Mouse (Mus musculus) CD8-positive naive resting alpha-beta T cell, adult 2 months (primary cell): ENCODE results near the gene Palb2.

Experiments
- DNase-seq, 2 experiments: peaks; one replicate each; pipeline ENCODE4 v3.0.0; 2022; ENCODE audit warnings: low read depth in 2 of 2, low spot score in 2 of 2

Palb2 gene

DNA sequence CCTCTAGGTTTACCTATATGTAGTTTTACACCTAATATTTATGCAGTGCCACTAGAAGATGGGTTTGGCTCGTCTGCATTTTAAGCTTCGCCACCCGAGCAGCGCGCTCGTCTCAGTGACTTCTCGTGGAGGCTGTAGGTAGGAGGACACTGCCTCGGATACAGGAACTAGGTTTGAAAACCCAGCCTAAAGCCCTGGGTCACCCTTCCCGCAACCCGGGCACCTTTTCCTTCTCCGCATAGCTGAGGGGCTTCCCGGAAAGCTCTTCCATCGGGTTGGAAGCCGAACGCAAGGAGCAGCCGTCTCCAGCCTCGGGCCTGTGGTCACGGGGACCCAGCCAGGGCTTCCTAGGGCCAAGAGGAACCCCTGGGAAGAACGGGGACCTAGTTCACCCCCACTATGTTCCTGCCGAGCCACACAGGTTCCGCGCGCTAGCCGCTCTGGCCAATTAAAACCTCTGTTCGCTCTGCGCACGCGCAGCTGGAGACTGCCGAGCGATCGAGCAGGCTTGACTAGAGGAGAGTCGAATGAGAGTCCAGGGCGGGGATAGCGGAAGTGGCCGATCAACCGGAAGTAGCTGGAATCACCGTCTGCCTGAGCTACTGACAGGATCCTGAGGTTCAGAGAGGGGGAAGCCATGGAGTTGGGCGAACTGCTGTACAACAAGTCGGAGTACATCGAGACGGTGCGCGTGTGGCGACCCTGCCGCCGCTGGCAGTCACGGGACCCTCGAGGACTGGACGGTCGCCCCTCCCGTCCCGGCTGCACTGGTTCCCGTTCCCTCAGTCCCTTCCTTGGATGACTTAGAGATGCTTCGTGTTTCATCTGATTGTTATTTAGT lies at the start of gene Palb2, which contains the start of gene Dctn5:
Gene Palb2, minus strand, starts transcription at position 489 of the 841 bp plus-strand sequence.
Gene Dctn5, plus strand, starts transcription at position 545 of the 841 bp plus-strand sequence.
- DNase-seq, result peak; percentile 96 to 99

GRCm38 (mm10) chr7:122180720-122181119 lies 47.9 kb upstream of the Palb2 start:
- DNase-seq, result no peak

DNA sequence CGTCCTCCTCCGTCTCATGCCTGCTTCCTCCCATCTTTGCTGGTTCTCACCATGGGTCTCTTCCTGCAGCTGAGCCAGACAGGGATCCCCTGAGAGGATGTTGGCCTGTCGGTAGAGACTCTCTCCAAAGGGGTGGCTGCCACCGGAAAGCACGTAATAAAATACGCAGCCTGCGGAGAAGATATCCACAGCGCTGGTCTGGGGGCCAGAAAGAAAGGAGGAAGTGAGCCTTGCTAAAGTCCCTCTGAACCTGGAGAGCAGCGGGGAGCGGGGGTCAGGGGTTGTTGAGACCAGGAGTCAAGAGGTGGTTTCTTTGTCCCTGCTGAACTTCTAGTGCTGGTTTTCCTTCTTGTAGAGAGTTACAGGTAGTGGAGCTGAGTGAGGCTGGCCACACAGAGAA lies 38.8 kb upstream of the Palb2 start:
- no peak for DNase-seq

- DNase-seq, result no peak
Observed at GRCm38 (mm10) chr7:122170705-122171104, 37.9 kb upstream of the Palb2 start.

DNA sequence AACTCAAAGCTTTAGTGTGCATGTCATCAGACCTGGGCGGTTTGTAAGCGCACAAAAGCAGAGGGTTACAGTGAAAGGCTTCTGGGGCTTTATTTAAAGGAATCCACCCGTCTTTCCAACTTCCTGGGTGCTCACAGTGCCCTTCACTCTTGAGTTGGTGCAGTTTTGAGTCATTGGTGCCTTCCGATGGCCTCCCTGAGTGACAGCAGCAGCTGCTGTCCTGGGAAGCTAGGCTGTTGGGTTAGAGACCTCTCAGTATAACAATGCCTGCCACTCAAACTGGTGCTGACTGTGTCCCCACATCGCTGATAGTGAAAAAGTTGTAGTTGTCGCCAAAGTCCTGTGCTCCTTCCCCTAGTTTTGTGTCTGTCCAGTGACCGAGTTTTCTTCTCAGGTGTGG lies 34.4 kb upstream of the Palb2 start:
- DNase-seq, result no peak

DNA sequence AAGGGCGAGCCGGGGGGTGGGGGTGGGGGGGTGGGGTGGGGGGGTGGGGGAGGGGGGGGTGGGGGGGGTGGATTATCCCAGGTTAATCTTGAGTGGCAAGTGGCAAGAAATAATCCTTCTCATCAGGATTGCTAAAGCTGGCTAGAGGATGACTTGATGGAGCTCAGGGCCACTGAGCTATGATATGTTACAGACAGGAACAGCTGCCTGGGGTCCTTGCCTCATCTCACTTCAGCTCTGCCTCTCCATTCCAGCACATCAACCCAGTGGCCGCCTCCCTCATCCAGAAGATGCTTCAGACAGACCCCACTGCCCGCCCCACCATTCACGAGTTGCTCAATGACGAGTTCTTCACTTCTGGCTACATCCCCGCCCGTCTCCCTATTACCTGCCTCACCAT lies 31.0 kb upstream of the Palb2 start:
- DNase-seq, result no peak

GRCm38 (mm10) chr7:122160037-122160436 lies 27.3 kb upstream of the Palb2 start:
- DNase-seq, result no peak

DNA sequence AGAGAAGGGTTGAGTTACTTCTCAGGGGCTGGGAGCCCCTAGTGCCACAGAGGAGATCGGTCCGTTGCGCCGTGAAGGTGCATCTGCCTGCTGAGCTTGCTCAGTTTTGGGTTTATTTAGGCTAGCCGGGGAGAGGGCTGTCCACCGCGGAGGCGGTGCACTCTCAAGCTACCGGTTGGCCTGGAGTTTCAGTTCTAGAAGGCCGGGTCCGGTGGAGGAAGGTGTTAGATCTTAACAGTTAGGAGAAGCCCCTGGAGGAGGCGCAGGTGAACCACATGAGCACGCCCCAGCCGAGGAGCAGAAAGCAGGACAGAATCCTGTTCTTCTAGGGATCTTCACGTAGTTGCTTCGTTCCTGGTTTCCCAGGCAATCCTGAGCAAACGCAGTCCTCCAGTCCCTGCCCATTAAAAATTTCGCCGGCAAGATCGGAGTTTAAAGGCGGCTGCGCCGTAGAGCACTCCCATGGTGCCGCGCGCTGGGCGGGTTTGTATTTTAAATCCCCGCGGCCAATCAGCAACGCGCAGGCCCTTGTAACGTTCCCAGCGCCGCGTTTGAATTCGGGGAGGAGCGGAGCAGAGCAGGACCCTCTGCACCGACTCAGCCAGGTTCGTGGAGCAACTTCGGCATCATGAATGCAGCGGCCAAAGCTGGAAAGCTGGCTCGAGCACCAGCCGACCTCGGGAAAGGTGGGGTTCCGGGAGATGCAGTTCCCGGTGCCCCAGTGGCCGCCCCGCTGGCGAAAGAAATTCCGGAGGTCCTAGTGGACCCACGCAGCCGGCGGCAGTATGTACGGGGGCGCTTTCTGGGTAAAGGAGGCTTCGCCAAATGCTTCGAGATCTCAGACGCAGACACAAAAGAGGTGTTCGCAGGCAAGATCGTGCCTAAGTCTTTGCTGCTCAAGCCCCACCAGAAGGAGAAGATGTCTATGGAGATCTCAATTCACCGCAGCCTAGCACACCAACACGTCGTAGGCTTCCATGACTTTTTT lies 26.4 kb upstream of the Palb2 start, which contains the start of gene Plk1:
Gene Plk1, plus strand, starts transcription at position 525 of the 988 bp plus-strand sequence.
- peak; percentile 5 to 24 for DNase-seq

GRCm38 (mm10) chr7:122158488-122158887 lies 25.7 kb upstream of the Palb2 start:
- no peak for DNase-seq

DNA sequence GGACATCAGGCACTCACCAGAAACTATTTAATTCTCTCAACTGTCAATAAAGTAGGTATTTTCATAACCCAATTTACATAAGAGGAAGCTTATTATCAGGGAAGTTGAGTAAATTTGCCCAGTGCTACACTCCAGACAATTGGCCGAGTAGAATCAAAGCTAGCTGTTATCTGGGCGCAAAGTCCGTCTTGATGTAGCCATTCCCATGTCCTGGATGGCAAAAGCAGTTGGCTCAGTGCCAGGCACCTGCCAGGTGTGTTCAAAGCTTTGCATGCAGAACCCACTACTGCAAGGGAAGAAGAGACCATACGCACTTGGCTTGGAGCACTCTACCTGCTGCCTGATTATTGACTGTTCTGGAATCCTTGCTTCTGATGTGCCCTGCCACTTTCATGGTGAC lies 19.7 kb upstream of the Palb2 start:
- DNase-seq, result no peak

DNA sequence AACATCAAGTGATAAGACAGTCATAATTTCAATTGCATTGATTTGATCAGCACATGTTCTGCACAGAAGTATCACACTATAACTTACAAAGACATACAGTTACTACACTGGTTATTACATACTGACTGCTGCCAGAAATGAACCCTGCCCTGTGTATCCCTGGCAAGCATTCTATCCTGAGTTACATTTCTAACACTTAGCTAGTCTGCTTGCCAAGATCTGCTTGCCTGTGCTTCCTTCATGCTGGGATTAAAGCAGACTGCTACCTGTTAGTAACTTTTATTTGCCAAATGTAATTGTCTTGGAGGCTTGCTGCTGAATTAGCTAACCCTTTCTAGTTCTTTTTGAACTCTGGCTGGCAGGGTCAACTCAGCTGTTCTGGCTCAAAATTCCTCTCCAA lies 8.2 kb upstream of the Palb2 start:
- DNase-seq, result no peak

- DNase-seq, result no peak
Observed at GRCm38 (mm10) chr7:122138190-122138589, 5.4 kb upstream of the Palb2 start.

GRCm38 (mm10) chr7:122137071-122137470 lies 4.3 kb upstream of the Palb2 start:
- no peak for DNase-seq

GRCm38 (mm10) chr7:122135070-122135469 lies 2.3 kb upstream of the Palb2 start:
- peak; percentile 15 to 36 for DNase-seq

- DNase-seq, result no peak
Observed at GRCm38 (mm10) chr7:122133338-122133625, 497 bp upstream of the Palb2 start.

DNA sequence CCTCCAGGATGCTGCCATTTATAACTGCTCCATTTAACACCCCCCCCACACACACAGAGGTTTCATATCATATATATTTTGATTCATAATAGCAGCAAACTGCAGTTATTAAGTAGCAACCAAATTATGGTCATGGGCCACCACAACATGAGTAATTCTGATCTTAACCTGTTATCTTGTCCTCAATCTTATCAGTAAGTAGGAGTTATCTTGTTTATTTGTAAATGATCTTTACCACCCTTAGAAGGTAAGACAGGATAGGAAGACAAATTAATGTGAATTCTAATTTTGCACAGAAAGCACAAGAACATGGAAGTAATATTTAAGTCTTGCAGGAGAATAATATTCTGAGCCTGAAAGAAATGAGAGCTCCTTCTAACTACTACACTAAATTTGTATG lies 951 bp downstream of the Palb2 start:
- no peak for DNase-seq

- DNase-seq, result no peak
Observed at GRCm38 (mm10) chr7:122126946-122127345, 5.8 kb downstream of the Palb2 start.

GRCm38 (mm10) chr7:122125636-122126035 lies 7.1 kb downstream of the Palb2 start:
- no peak for DNase-seq

GRCm38 (mm10) chr7:122123518-122123917 lies 9.3 kb downstream of the Palb2 start:
- no peak for DNase-seq

- DNase-seq, result no peak
Observed at GRCm38 (mm10) chr7:122108206-122108605, 24.6 kb downstream of the Palb2 start.

- DNase-seq, result peak; percentile 69 to 71
Observed at GRCm38 (mm10) chr7:122101747-122102244, 31.0 kb downstream of the Palb2 start, which contains the start of gene Ndufab1. TSS of gene Ndufab1 (minus strand) at chr7:122101886.
